Mouse (Mus musculus): ENCODE data around the gene Klhdc1. TPM values are rescaled to one million over a fixed set of nuclear protein-coding genes. Genes with fewer than 3 reads are reported as not detected.
A peak's percentile ranks its signal among the peaks of the same experiment; 100 is the strongest.

Klhdc1 gene
- 5.7 and 5.8 TPM in 2 replicates for polyA plus RNA-seq (2014; fragmentation: Nextera tagmentation; extraction: Ambion mirVana)

DNA sequence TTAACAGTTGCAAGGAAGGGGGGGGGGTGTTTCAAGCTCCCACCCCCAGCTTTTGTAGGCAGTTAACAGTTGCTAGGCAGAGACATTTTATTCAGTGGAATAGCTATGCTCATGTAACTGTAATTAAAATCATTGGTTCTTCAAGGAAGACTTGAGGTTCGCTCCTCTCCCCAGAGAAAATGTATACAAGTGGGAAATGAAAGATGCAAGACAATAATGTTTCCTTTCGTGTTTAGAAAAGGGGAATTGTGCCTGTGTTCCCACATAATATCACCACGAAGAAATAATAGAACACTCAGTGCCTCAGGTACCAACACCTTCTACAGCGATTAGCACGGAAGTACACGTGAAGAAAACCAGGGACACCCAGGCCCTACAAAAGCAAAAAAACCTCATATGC, at the start of gene Klhdc1:
TSS of gene Klhdc1 (plus strand) at position 301 of the 400 bp plus-strand sequence.
- Histone ChIP-seq H3K9me3 (ENCODE audit: control insufficient read depth, low read length) (no peaks in the 10 kb centered on the region), H3K4me1 (replicated peaks; ENCODE audit: control insufficient read depth, insufficient read depth, low read length) (peaks cover 8% of the 10 kb centered on the region), H3K27ac (ENCODE audit: low read depth, low read length) (peak within 1 kb of the TSS; percentile 75), H3K4me2 (peak within 1 kb of the TSS; percentile 77), H3K27me3 (replicated peaks; ENCODE audit: control insufficient read depth, insufficient read depth, low read length) (no peaks in the 10 kb centered on the region), H3K4me3 (ENCODE audit: low read depth, low read length) (peak within 1 kb of the TSS; percentile 73), H3K9ac (ENCODE audit: low read depth, low read length) (peak within 1 kb of the TSS; percentile 89), H3K36me3 (ENCODE audit: control insufficient read depth, insufficient read depth, low read length) (no peaks in the 10 kb centered on the region)
- ATAC-seq (replicated peaks; ENCODE audit: low FRiP score) = no peak
- WGBS = 63% methylated on average over 6 of the region's 6 CpGs
- DNase-seq (ENCODE audit: low spot score) = no peak

DNA sequence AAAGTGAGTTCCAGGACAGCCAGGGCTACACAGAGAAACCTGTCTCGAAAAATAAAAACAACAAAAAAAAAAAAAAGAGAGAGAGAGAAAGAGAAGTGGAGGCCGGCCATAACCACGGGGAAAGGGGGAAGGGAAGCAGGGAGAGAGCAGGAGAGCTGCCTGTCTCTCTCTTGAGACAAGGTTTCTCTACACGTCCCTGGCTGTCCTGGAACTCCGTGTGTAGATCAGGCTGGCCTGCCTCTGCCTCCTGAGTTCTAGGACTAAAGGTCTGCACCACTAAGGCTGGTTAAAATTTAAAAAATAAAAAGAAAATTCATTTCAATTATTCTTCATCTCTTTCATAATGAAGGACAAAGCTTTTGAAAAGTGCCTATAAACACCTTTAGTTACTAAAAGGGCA, 49.6 kb upstream of the Klhdc1 start:
- H3K4me1 ChIP-seq (replicated peaks; ENCODE audit: control insufficient read depth, insufficient read depth, low read length) = peaks cover 7% of the 10 kb centered on the region; the same call in 1 of the 2 replicates
- ATAC-seq (replicated peaks; ENCODE audit: low FRiP score) = no peak
- H3K9ac ChIP-seq (ENCODE audit: low read depth, low read length) = no peak overlapping the region
- no peak overlapping the region for H3K27ac ChIP-seq (ENCODE audit: low read depth, low read length)
- no peak overlapping the region for H3K4me3 ChIP-seq (ENCODE audit: low read depth, low read length)
- H3K9me3 ChIP-seq (ENCODE audit: control insufficient read depth, low read length) = no peaks in the 10 kb centered on the region
- peaks cover 15% of the 10 kb centered on the region for H3K36me3 ChIP-seq (ENCODE audit: control insufficient read depth, insufficient read depth, low read length)
- no peak for DNase-seq (ENCODE audit: low spot score)
- no peak overlapping the region for H3K4me2 ChIP-seq
- no peaks in the 10 kb centered on the region for H3K27me3 ChIP-seq (replicated peaks; ENCODE audit: control insufficient read depth, insufficient read depth, low read length)
- 71% methylated on average over 5 of the region's 5 CpGs for WGBS

DNA sequence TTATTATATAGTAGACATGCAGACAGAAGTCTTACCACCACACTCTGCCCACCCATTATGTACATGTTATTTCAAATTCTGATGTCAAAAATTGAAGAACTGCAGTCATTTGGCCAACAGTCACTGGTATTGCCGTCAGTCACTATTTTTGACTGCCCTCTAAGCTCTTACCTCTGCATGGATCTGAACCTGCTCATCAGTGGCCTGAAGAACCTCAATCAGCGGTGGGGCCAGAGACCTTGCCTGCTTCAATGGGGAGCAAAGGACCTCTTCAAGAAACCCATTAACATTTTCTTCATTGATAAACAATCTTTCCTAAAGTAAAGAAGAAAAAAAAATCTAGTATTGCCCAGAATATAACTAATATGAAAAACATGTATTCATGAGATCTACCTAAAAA, 48.3 kb upstream of the Klhdc1 start:
- DNase-seq (ENCODE audit: low spot score) = no peak

DNA sequence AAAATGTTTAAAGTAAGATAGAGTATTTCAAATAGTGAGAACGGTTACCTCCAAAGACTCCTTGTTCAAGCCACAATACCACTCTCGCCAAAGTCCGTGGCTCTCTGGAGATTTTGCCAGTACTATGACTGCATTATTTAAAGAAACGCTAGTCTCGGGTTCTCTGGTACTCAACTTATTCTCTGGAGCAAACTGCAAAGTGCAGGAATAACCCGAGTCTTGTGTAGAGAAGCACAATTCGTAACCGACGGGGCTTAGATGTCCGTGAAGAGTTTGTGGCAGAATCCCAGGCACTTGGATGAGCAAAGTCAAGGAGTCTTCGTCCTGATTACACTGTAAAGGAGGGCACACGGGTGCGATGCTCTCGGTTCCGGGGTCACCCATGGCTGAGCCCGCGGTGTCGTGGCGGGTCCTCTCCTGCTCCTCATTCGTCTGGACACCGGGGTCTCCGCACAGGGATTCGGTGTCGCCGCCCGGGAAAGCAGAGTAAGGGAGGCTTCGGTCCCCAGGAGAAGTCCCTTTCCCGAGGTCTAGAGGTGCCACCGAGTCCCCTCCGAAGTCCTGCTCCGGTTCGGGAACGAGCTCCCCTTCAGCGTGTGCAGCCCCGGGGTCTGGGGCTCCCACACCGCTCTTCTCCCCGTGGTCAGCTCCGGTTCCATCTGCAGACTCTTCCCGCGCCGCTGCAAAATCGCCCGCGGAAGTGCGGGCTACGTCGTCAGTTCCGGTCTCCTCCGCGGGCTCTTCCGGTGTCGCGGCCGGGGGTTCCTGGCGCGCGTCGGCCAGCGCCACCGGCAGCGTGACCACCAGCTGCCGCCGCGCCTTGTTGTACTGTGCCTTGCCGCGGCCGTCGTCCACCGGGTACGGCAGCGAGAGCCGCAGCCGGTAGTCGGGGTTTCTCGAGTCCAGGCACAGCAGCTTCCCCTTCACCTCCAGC, 44.3 kb upstream of the Klhdc1 start, which contains the start of gene Gm49383:
TSS of gene Gm49383 (minus strand) at position 661 of the 934 bp plus-strand sequence.
- ATAC-seq (replicated peaks; ENCODE audit: low FRiP score) = peak; percentile 72
- under 1% methylated on average over 75 of the region's 75 CpGs for WGBS

More for the DNA sequence above, 48.3 kb upstream of the Klhdc1 start:
- no peak overlapping the region for H3K9ac ChIP-seq (ENCODE audit: low read depth, low read length)
- H3K36me3 ChIP-seq (ENCODE audit: control insufficient read depth, insufficient read depth, low read length) = peaks cover 15% of the 10 kb centered on the region
- H3K4me1 ChIP-seq (replicated peaks; ENCODE audit: control insufficient read depth, insufficient read depth, low read length) = peaks cover 2% of the 10 kb centered on the region; the same call in 1 of the 2 replicates
- no peaks in the 10 kb centered on the region for H3K27me3 ChIP-seq (replicated peaks; ENCODE audit: control insufficient read depth, insufficient read depth, low read length)
- H3K4me2 ChIP-seq = no peak overlapping the region
- 89% methylated on average over 2 of the region's 2 CpGs for WGBS
- no peak overlapping the region for H3K4me3 ChIP-seq (ENCODE audit: low read depth, low read length)
- H3K9me3 ChIP-seq (ENCODE audit: control insufficient read depth, low read length) = no peaks in the 10 kb centered on the region
- ATAC-seq (replicated peaks; ENCODE audit: low FRiP score) = no peak
- H3K27ac ChIP-seq (ENCODE audit: low read depth, low read length) = no peak overlapping the region

DNA sequence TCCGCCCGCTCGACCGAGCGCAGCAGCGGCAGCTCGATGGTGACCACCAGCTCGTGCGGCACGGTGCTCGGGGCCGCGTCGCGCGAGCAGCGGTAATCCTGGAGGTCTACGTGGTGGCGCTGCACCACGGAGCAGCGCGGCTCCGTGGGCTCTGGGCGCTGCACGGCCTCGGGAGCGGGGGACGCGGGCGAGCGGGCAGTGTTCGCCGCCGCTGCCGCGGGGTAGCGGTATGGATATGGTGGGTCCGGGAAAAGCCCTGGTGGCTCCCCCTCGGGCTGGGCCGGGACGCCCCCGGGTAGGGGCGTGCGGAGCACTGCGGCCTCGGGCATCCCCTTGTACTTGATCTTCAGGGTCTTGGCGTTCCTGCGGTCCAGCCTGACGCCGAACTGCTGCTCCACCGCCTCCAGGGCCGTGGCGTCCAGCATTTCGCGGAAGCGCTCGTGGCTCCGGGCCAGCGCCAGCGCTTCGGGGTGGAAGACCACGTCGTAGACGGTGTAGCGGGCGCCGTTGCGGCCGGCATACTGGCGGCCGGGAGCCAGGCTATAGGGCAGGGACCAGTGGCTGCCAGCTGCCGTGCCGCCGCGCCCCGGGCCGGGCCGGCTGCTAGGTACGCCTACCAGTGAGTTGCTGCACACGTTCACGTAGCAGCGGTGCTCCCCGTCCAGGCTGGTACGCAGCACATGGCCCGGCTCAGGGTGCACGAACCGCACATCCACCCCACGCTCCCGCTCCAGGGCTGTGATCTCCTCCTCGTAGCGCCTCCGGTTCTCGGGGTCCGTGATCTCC, 43.4 kb upstream of the Klhdc1 start:
- under 1% methylated on average over 94 of the region's 94 CpGs for WGBS
- H3K4me3 ChIP-seq (ENCODE audit: low read depth, low read length) = peak overlapping the region; percentile 99
- ATAC-seq (replicated peaks; ENCODE audit: low FRiP score) (peak; percentile 77), DNase-seq (ENCODE audit: low spot score) (peak; percentile 72)
- H3K9ac ChIP-seq (ENCODE audit: low read depth, low read length) = peak overlapping the region; percentile 96
- peaks cover 14% of the 10 kb centered on the region for H3K4me1 ChIP-seq (replicated peaks; ENCODE audit: control insufficient read depth, insufficient read depth, low read length)
- peaks cover 20% of the 10 kb centered on the region; the same call in 1 of the 2 replicates for H3K36me3 ChIP-seq (ENCODE audit: control insufficient read depth, insufficient read depth, low read length)
- H3K27me3 ChIP-seq (replicated peaks; ENCODE audit: control insufficient read depth, insufficient read depth, low read length) = no peaks in the 10 kb centered on the region
- peak overlapping the region; percentile 89 for H3K27ac ChIP-seq (ENCODE audit: low read depth, low read length)
- no peaks in the 10 kb centered on the region for H3K9me3 ChIP-seq (ENCODE audit: control insufficient read depth, low read length)
- H3K4me2 ChIP-seq = peak overlapping the region; percentile 82

More for the DNA sequence above, 44.3 kb upstream of the Klhdc1 start, which contains the start of gene Gm49383:
- H3K27ac ChIP-seq (ENCODE audit: low read depth, low read length) = peak within 1 kb of the TSS; percentile 89
- peak within 1 kb of the TSS; percentile 96 for H3K9ac ChIP-seq (ENCODE audit: low read depth, low read length)
- no peaks in the 10 kb centered on the region for H3K27me3 ChIP-seq (replicated peaks; ENCODE audit: control insufficient read depth, insufficient read depth, low read length)
- H3K4me3 ChIP-seq (ENCODE audit: low read depth, low read length) = peak within 1 kb of the TSS; percentile 99
- H3K36me3 ChIP-seq (ENCODE audit: control insufficient read depth, insufficient read depth, low read length) = peaks cover 16% of the 10 kb centered on the region; the same call in 1 of the 2 replicates
- peak; percentile 79 for DNase-seq (ENCODE audit: low spot score)
- H3K4me1 ChIP-seq (replicated peaks; ENCODE audit: control insufficient read depth, insufficient read depth, low read length) = peaks cover 14% of the 10 kb centered on the region
- peak within 1 kb of the TSS; percentile 82 for H3K4me2 ChIP-seq
- no peaks in the 10 kb centered on the region for H3K9me3 ChIP-seq (ENCODE audit: control insufficient read depth, low read length)

DNA sequence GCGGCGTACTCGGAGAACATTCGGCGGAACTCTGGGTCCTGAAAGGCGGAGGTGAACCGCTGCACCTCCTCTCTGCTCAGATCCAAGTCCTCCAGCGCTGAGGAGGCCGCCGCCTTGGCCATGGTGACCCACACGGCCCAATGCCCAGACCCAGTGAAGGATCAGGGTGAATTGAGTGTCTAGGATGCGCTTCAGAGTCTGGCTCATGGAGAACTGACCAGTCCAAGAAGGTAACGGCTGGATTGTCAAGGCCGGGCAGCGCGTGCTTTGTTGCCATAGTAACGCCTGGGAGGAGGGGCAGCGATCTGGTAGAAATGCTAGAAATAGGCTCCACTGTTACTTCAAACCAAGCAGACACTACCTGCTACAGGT, 42.8 kb upstream of the Klhdc1 start, which contains the start of gene Dnaaf2:
TSS of gene Dnaaf2 (minus strand) at position 266 of the 372 bp plus-strand sequence.
- peak within 1 kb of the TSS; percentile 89 for H3K27ac ChIP-seq (ENCODE audit: low read depth, low read length)
- DNase-seq (ENCODE audit: low spot score) = peak; percentile 82

DNA sequence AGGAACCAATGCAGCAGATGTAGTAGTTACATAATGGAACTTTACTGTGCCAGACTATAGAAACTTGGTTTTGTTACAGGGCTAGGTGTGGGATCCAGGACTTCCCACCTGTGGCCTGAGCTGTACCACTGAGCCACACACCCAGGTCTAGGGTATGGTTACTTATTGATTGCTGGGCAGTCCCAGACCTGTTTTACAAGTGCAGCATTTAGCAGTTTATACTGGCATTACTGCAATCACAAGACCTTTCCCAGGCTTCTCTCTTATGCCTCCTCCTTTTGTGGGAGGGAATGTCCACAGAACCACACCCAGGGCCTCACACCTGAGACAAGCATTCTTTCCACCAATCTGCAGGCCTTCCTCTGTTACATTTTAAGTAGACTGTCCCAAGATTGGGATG, 42.0 kb upstream of the Klhdc1 start:
- peak overlapping the region; percentile 82 for H3K4me2 ChIP-seq
- no peaks in the 10 kb centered on the region for H3K27me3 ChIP-seq (replicated peaks; ENCODE audit: control insufficient read depth, insufficient read depth, low read length)
- H3K4me1 ChIP-seq (replicated peaks; ENCODE audit: control insufficient read depth, insufficient read depth, low read length) = peaks cover 13% of the 10 kb centered on the region
- H3K27ac ChIP-seq (ENCODE audit: low read depth, low read length) = no peak overlapping the region
- peak overlapping the region; percentile 99 for H3K4me3 ChIP-seq (ENCODE audit: low read depth, low read length)
- no peak for DNase-seq (ENCODE audit: low spot score)
- no peak for ATAC-seq (replicated peaks; ENCODE audit: low FRiP score)
- H3K9me3 ChIP-seq (ENCODE audit: control insufficient read depth, low read length) = no peaks in the 10 kb centered on the region
- H3K36me3 ChIP-seq (ENCODE audit: control insufficient read depth, insufficient read depth, low read length) = peaks cover 23% of the 10 kb centered on the region; the same call in 1 of the 2 replicates
- no peak overlapping the region for H3K9ac ChIP-seq (ENCODE audit: low read depth, low read length)

More for the DNA sequence above, 42.8 kb upstream of the Klhdc1 start, which contains the start of gene Dnaaf2:
- Histone ChIP-seq H3K4me2 (peak within 1 kb of the TSS; percentile 82), H3K9ac (ENCODE audit: low read depth, low read length) (peak within 1 kb of the TSS; percentile 96), H3K36me3 (ENCODE audit: control insufficient read depth, insufficient read depth, low read length) (peaks cover 20% of the 10 kb centered on the region; the same call in 1 of the 2 replicates), H3K9me3 (ENCODE audit: control insufficient read depth, low read length) (no peaks in the 10 kb centered on the region), H3K27me3 (replicated peaks; ENCODE audit: control insufficient read depth, insufficient read depth, low read length) (no peaks in the 10 kb centered on the region), H3K4me3 (ENCODE audit: low read depth, low read length) (peak within 1 kb of the TSS; percentile 99), H3K4me1 (replicated peaks; ENCODE audit: control insufficient read depth, insufficient read depth, low read length) (peaks cover 14% of the 10 kb centered on the region)
- under 1% methylated on average over 18 of the region's 18 CpGs for WGBS
- ATAC-seq (replicated peaks; ENCODE audit: low FRiP score) = peak; percentile 42
